In the genomic region with DNA sequence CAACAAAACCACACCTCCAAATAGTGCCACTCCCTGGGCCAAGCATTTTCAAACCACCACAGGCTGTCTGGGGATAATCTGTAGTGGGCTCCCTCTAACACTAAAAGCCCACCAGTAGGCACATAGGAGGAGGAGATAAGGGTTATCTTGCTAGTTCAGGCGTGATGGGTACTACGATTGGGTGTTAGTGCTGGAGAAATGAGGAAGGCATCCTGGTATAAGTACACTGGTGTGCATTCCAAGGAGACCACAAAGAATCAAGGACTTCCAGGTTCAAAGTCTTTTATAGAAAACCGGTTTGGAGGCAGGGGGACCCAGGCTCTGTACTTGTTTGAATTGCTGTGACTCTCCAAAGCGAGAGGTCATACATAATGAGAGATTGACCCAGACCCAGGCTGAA, we compare ENCODE assay signal across 8 mouse cellular contexts. TPM values are rescaled to one million over a fixed set of nuclear protein-coding genes. Genes with fewer than 3 reads are reported as not detected.
DNase-seq lines count a peak whose midpoint lies in the region; ATAC-seq lines count a peak whose summit lies in the region.

No protein-coding gene starts in this region.

- no peaks in the 10 kb centered on the region for H3K27me3 ChIP-seq in kidney, embryonic 15.5 days
- no peaks in the 10 kb centered on the region for H3K27me3 ChIP-seq in hindbrain, embryonic 15.5 days
- H3K27me3 ChIP-seq in midbrain, embryonic 15.5 days (replicated peaks) = no peaks in the 10 kb centered on the region

- no peak for ATAC-seq in kidney, embryonic 15.5 days (replicated peaks; ENCODE audit: low FRiP score)
- ATAC-seq in hindbrain, embryonic 15.5 days (ENCODE audit: low FRiP score, low read depth) = no peak
- peak; percentile 13 for ATAC-seq in midbrain, embryonic 15.5 days (replicated peaks)

- DNase-seq in kidney, postnatal 25 days = no peak
- DNase-seq in c-Kit-positive CD71-positive TER-119-negative erythroid progenitor cells, embryonic 14.5 days (ENCODE audit: low read depth) = peak; percentile 50
- DNase-seq in right cerebral cortex, postnatal 4 days = no peak
- no peak for DNase-seq in cerebellum, postnatal 25 days
- no peak for DNase-seq in left cerebral cortex, adult 8-10 months (ENCODE audit: low spot score in 2 of 2)

- peak overlapping the region; percentile 67 for H3K9ac ChIP-seq in kidney, embryonic 15.5 days
- peak overlapping the region; percentile 70 for H3K9ac ChIP-seq in hindbrain, embryonic 15.5 days
- H3K9ac ChIP-seq in midbrain, embryonic 15.5 days = peak overlapping the region; percentile 70

- peak overlapping the region; percentile 96 for H3K27ac ChIP-seq in kidney, embryonic 15.5 days
- H3K27ac ChIP-seq in hindbrain, embryonic 15.5 days (replicated peaks) = peak overlapping the region; percentile 91
- H3K27ac ChIP-seq in midbrain, embryonic 15.5 days = peak overlapping the region; percentile 84

- H3K4me1 ChIP-seq in kidney, embryonic 15.5 days = peaks cover 15% of the 10 kb centered on the region
- H3K4me1 ChIP-seq in hindbrain, embryonic 15.5 days (replicated peaks) = peaks cover 23% of the 10 kb centered on the region
- H3K4me1 ChIP-seq in midbrain, embryonic 15.5 days = peaks cover 14% of the 10 kb centered on the region

- H3K9me3 ChIP-seq in kidney, embryonic 15.5 days (replicated peaks) = 0 out of 2 replicates have a peak, but pooled peaks cover 3% of the 10 kb centered on the region
- H3K9me3 ChIP-seq in hindbrain, embryonic 15.5 days = no peaks in the 10 kb centered on the region
- no peaks in the 10 kb centered on the region for H3K9me3 ChIP-seq in midbrain, embryonic 15.5 days

- WGBS in kidney, embryonic 15.5 days = 15% methylated on average over 4 of the region's 4 CpGs
- WGBS in hindbrain, embryonic 15.5 days = 18% methylated on average over 4 of the region's 4 CpGs
- WGBS in midbrain, embryonic 15.5 days = 16% methylated on average over 4 of the region's 4 CpGs

- peak overlapping the region; percentile 79 for H3K4me2 ChIP-seq in kidney, embryonic 15.5 days
- peak overlapping the region; percentile 63 for H3K4me2 ChIP-seq in hindbrain, embryonic 15.5 days
- H3K4me2 ChIP-seq in midbrain, embryonic 15.5 days = peak overlapping the region; percentile 86

- peak overlapping the region; percentile 72 for H3K4me3 ChIP-seq in kidney, embryonic 15.5 days (replicated peaks)
- peak overlapping the region; percentile 58 for H3K4me3 ChIP-seq in hindbrain, embryonic 15.5 days
- peak overlapping the region; percentile 72 for H3K4me3 ChIP-seq in midbrain, embryonic 15.5 days

- H3K36me3 ChIP-seq in kidney, embryonic 15.5 days = peaks cover 13% of the 10 kb centered on the region
- peaks cover 4% of the 10 kb centered on the region; the same call in 1 of the 2 replicates for H3K36me3 ChIP-seq in hindbrain, embryonic 15.5 days
- no peaks in the 10 kb centered on the region for H3K36me3 ChIP-seq in midbrain, embryonic 15.5 days (replicated peaks)

RNA-seq across cellular contexts. Expression of gene Rabep2, which starts 0.4 kb away (rescaled TPM):
- polyA plus RNA-seq in kidney, embryonic 15.5 days (2015; fragmentation: Nextera tagmentation; extraction: Ambion mirVana) = 34.5 and 35.7 TPM in 2 replicates
- polyA plus RNA-seq in hindbrain, embryonic 15.5 days (2015; fragmentation: Nextera tagmentation; extraction: Ambion mirVana) = 22.8 and 24.2 TPM in 2 replicates
- polyA plus RNA-seq in midbrain, embryonic 15.5 days (2015; fragmentation: Nextera tagmentation; extraction: Ambion mirVana) = 26.0 and 28.7 TPM in 2 replicates
- 10 to 100 TPM; 12.0 to 16.0 (median 13.7) TPM for total RNA-seq in left cerebral cortex, adult 8-10 months (2022)

RNA-seq across cellular contexts. Expression of gene Cd19, which starts 13.5 kb away (rescaled TPM):
- polyA plus RNA-seq in kidney, embryonic 15.5 days (2015; fragmentation: Nextera tagmentation; extraction: Ambion mirVana) = 0.12 and 0.44 TPM in 2 replicates
- polyA plus RNA-seq in hindbrain, embryonic 15.5 days (2015; fragmentation: Nextera tagmentation; extraction: Ambion mirVana) = 0.06 and 0.08 TPM in 2 replicates
- polyA plus RNA-seq in midbrain, embryonic 15.5 days (2015; fragmentation: Nextera tagmentation; extraction: Ambion mirVana) = 0.31 TPM in 1 of 2 replicates, not detected in the other
- not detected for total RNA-seq in left cerebral cortex, adult 8-10 months (2022)

RNA-seq across cellular contexts. Expression of gene Nfatc2ip, which starts 31.6 kb away (rescaled TPM):
- polyA plus RNA-seq in kidney, embryonic 15.5 days (2015; fragmentation: Nextera tagmentation; extraction: Ambion mirVana) = 2.8 and 2.9 TPM in 2 replicates
- 2.7 and 3.5 TPM in 2 replicates for polyA plus RNA-seq in hindbrain, embryonic 15.5 days (2015; fragmentation: Nextera tagmentation; extraction: Ambion mirVana)
- polyA plus RNA-seq in midbrain, embryonic 15.5 days (2015; fragmentation: Nextera tagmentation; extraction: Ambion mirVana) = 2.2 and 2.6 TPM in 2 replicates
- 1 to 10 TPM; 4.4 to 6.4 (median 5.3) TPM for total RNA-seq in left cerebral cortex, adult 8-10 months (2022)

RNA-seq across cellular contexts. Expression of gene Atp2a1, which starts 34.8 kb away (rescaled TPM):
- polyA plus RNA-seq in kidney, embryonic 15.5 days (2015; fragmentation: Nextera tagmentation; extraction: Ambion mirVana) = 13.4 and 25.1 TPM in 2 replicates
- polyA plus RNA-seq in hindbrain, embryonic 15.5 days (2015; fragmentation: Nextera tagmentation; extraction: Ambion mirVana) = 0.55 and 0.71 TPM in 2 replicates
- polyA plus RNA-seq in midbrain, embryonic 15.5 days (2015; fragmentation: Nextera tagmentation; extraction: Ambion mirVana) = 0.34 and 0.58 TPM in 2 replicates
- total RNA-seq in left cerebral cortex, adult 8-10 months (2022) = 1 to 10 TPM in 3 of 4 experiments, under 1 TPM in 1; 0.95 to 9.4 (median 5.3) TPM

RNA-seq across cellular contexts. Expression of gene Sh2b1, which starts 47.1 kb away (rescaled TPM):
- polyA plus RNA-seq in kidney, embryonic 15.5 days (2015; fragmentation: Nextera tagmentation; extraction: Ambion mirVana) = 52.7 and 56.0 TPM in 2 replicates
- 70.9 and 77.1 TPM in 2 replicates for polyA plus RNA-seq in hindbrain, embryonic 15.5 days (2015; fragmentation: Nextera tagmentation; extraction: Ambion mirVana)
- 84.3 and 87.0 TPM in 2 replicates for polyA plus RNA-seq in midbrain, embryonic 15.5 days (2015; fragmentation: Nextera tagmentation; extraction: Ambion mirVana)
- total RNA-seq in left cerebral cortex, adult 8-10 months (2022) = 10 to 100 TPM; 64.2 to 70.0 (median 67.1) TPM
